Mouse (Mus musculus): Measurements from ENCODE around the gene Vwa3b. TPM values are rescaled to one million over a fixed set of nuclear protein-coding genes. Genes with fewer than 3 reads are reported as not detected.

Gene Vwa3b
- polyA plus RNA-seq, 1 experiment from 2014 or later = 1.5 TPM

DNA sequence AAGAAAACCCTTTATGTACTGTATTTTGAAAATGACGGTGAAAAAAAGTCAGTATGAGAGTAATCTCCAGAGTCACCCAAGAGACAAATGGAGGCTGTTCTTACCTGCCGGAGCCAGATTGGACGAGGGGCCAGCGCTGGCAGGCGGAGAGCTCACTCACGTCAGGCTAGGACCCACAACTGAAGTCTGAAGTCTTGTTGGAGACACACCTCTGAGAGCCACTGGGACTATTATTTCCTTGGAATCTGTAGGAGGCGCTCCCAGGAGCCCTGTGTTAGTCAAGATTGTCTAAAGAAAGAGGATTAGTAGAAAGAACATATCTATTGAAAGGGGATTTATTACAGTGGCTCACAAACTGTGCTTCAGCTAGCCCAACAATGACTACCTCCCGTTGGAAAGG lies 16.4 kb downstream of the Vwa3b start:
- Histone ChIP-seq H3K27ac (no peak overlapping the region), H3K9ac (no peak overlapping the region), H3K4me3 (no peak overlapping the region), H3K36me3 (no peaks in the 10 kb centered on the region), H3K4me1 (replicated peaks) (no peaks in the 10 kb centered on the region), H3K27me3 (no peaks in the 10 kb centered on the region), H3K4me2 (no peak overlapping the region), H3K9me3 (peaks cover 3% of the 10 kb centered on the region; the same call in 1 of the 2 replicates)
- WGBS = 90% methylated on average over 8 of the region's 8 CpGs
- no peak for ATAC-seq (ENCODE audit: low FRiP score)

DNA sequence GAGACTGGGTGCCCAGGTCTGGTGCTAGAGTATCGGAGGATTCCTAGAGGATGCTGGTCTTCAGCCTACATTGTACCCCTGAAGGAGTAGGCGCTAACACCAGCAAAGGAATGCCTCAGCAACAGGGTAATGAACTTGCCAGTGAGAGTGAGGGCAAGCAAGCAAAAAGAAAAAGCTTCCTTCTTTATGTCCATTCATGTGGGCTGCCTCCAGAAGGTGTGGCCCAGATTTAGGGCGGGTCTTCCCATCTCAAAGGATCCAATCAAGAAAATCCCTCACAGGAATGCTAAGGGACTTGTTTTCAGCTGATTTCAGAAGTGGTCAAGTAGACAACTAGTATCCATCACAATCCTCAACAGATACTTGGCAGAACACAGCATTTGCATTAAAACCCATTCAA lies 16.8 kb downstream of the Vwa3b start:
- no peaks in the 10 kb centered on the region for H3K27me3 ChIP-seq
- H3K4me2 ChIP-seq = no peak overlapping the region
- ATAC-seq (ENCODE audit: low FRiP score) = no peak
- H3K36me3 ChIP-seq = no peaks in the 10 kb centered on the region
- no peaks in the 10 kb centered on the region for H3K4me1 ChIP-seq (replicated peaks)
- peaks cover 6% of the 10 kb centered on the region; the same call in 1 of the 2 replicates for H3K9me3 ChIP-seq
- no peak overlapping the region for H3K9ac ChIP-seq
- H3K4me3 ChIP-seq = no peak overlapping the region
- 91% methylated on average over 3 of the region's 3 CpGs for WGBS
- no peak overlapping the region for H3K27ac ChIP-seq

- Histone ChIP-seq H3K4me2 (no peak overlapping the region), H3K9ac (no peak overlapping the region), H3K9me3 (peaks cover 6% of the 10 kb centered on the region; the same call in 1 of the 2 replicates), H3K27me3 (no peaks in the 10 kb centered on the region), H3K27ac (no peak overlapping the region), H3K4me3 (no peak overlapping the region), H3K4me1 (replicated peaks) (no peaks in the 10 kb centered on the region), H3K36me3 (no peaks in the 10 kb centered on the region)
- no peak for ATAC-seq (ENCODE audit: low FRiP score)
- WGBS = 69% methylated on average over 5 of the region's 5 CpGs
Measured at GRCm38 (mm10) chr1:37045472-37045871, 19.1 kb downstream of the Vwa3b start.

DNA sequence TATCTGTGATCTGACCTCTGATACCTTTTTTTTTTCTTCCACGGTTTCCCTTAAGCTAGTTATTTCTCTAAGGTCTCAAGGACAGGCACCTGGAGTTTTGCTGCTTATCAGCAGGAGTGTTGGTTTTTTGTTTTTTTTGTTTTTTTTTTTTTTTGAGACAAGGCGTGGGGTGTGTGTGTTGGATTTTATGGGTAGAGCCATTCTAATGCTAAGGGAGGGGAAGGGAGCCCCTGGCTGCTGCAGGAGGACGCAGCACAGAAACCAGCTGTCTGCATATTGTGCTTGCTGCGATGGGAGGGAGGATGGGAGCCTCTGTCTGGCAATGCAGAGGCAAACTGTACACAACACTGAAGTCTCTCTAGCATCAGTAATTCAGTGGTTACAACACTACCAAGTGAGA lies 22.8 kb downstream of the Vwa3b start:
- no peaks in the 10 kb centered on the region for H3K27me3 ChIP-seq
- H3K9me3 ChIP-seq = peaks cover 6% of the 10 kb centered on the region; the same call in 1 of the 2 replicates
- no peak overlapping the region for H3K4me2 ChIP-seq
- no peak for ATAC-seq (ENCODE audit: low FRiP score)
- H3K9ac ChIP-seq = no peak overlapping the region
- WGBS = 46% methylated on average over 4 of the region's 4 CpGs
- H3K4me3 ChIP-seq = no peak overlapping the region
- H3K36me3 ChIP-seq = no peaks in the 10 kb centered on the region
- H3K4me1 ChIP-seq (replicated peaks) = no peaks in the 10 kb centered on the region
- no peak overlapping the region for H3K27ac ChIP-seq

- no peak overlapping the region for H3K4me3 ChIP-seq
- 78% methylated on average over 4 of the region's 4 CpGs for WGBS
- no peak for ATAC-seq (ENCODE audit: low FRiP score)
Measured at GRCm38 (mm10) chr1:37053691-37054090, 27.3 kb downstream of the Vwa3b start.

GRCm38 (mm10) chr1:37056831-37057561 lies 30.6 kb downstream of the Vwa3b start:
- Histone ChIP-seq H3K4me3 (no peak overlapping the region), H3K36me3 (no peaks in the 10 kb centered on the region), H3K27ac (no peak overlapping the region), H3K27me3 (no peaks in the 10 kb centered on the region; the same call in 1 of the 2 replicates), H3K4me2 (no peak overlapping the region), H3K9me3 (no peaks in the 10 kb centered on the region), H3K9ac (no peak overlapping the region), H3K4me1 (replicated peaks) (no peaks in the 10 kb centered on the region)
- no peak for ATAC-seq (ENCODE audit: low FRiP score)
- WGBS = 84% methylated on average over 6 of the region's 6 CpGs

More at GRCm38 (mm10) chr1:37053691-37054090, 27.3 kb downstream of the Vwa3b start:
- H3K4me2 ChIP-seq = no peak overlapping the region
- H3K9ac ChIP-seq = no peak overlapping the region
- H3K9me3 ChIP-seq = no peaks in the 10 kb centered on the region
- no peaks in the 10 kb centered on the region for H3K36me3 ChIP-seq
- H3K4me1 ChIP-seq (replicated peaks) = no peaks in the 10 kb centered on the region
- no peak overlapping the region for H3K27ac ChIP-seq
- H3K27me3 ChIP-seq = no peaks in the 10 kb centered on the region; the same call in 1 of the 2 replicates

- Histone ChIP-seq H3K36me3 (no peaks in the 10 kb centered on the region), H3K4me3 (no peak overlapping the region), H3K27me3 (no peaks in the 10 kb centered on the region; the same call in 1 of the 2 replicates), H3K4me1 (replicated peaks) (0 out of 2 replicates have a peak, but pooled peaks cover 7% of the 10 kb centered on the region), H3K27ac (no peak overlapping the region), H3K9me3 (no peaks in the 10 kb centered on the region), H3K9ac (no peak overlapping the region), H3K4me2 (no peak overlapping the region)
- WGBS = 81% methylated on average over 5 of the region's 5 CpGs
- ATAC-seq (ENCODE audit: low FRiP score) = no peak
Measured at GRCm38 (mm10) chr1:37060856-37061255, 34.5 kb downstream of the Vwa3b start.

GRCm38 (mm10) chr1:37063053-37063452 lies 36.7 kb downstream of the Vwa3b start:
- no peak for ATAC-seq (ENCODE audit: low FRiP score)
- no peaks in the 10 kb centered on the region for H3K36me3 ChIP-seq
- 0 out of 2 replicates have a peak, but pooled peaks cover 7% of the 10 kb centered on the region for H3K4me1 ChIP-seq (replicated peaks)
- no peaks in the 10 kb centered on the region for H3K27me3 ChIP-seq
- WGBS = 85% methylated on average over 5 of the region's 5 CpGs
- no peak overlapping the region for H3K27ac ChIP-seq
- no peak overlapping the region for H3K9ac ChIP-seq
- no peaks in the 10 kb centered on the region for H3K9me3 ChIP-seq
- no peak overlapping the region for H3K4me3 ChIP-seq
- no peak overlapping the region for H3K4me2 ChIP-seq

DNA sequence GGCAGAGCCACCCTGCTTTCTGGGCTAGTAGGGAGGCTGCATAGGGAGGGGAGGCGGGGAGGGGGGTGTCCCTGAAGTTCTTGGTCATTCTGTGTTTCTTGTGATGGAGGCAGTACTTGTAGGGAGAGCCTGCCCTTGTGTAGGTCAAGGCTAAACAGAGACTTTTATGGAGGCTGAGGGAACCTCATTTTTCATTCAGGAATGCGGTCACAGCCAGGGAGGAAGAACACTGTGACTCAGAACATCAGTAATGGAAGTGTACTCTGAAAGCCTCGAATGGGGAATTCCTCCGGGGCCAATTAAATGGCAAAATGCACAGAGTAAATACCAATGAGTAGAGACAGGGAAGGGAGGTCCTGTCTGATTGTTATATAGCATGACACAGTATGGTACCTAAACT lies 37.4 kb downstream of the Vwa3b start:
- Histone ChIP-seq H3K4me2 (no peak overlapping the region), H3K4me3 (no peak overlapping the region), H3K27ac (no peak overlapping the region), H3K9me3 (no peaks in the 10 kb centered on the region), H3K36me3 (no peaks in the 10 kb centered on the region), H3K27me3 (no peaks in the 10 kb centered on the region), H3K4me1 (replicated peaks) (0 out of 2 replicates have a peak, but pooled peaks cover 7% of the 10 kb centered on the region), H3K9ac (no peak overlapping the region)
- no peak for ATAC-seq (ENCODE audit: low FRiP score)
- WGBS = 65% methylated on average over 4 of the region's 4 CpGs

DNA sequence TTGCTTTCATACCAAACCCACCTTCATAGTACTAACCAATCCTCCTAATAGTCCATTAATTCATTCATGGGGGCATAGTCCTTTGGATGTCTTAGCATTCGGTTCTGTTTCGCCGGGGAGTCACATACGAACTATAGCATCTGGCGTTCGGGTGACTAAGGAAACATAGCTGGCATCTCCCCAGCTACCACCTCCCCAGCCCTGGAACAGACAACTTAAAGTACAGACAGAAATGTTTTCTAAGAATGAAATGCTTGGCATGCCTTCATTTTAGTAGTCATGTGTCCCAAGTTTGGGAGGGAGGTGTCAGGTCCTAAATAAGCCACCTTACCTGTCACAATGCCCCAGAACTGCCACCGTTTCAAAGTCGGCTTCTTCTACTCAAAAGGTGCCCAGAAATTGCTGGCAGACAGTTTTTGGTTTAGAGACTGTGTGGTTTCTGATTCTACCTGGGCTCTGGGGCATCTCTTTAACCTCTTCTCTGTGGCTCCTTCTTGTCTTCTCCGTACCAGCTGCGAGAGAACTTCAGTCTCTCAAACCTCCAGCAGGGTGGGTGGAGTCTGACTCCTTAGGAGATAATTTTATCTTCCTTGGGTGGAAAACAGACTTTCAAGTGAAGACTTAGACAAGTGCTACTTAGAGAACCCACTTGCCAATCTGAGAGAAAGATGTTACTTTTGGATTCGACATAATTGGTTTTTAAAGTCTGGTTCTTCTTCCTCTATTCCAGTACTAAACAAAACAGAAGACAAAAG lies 39.4 kb downstream of the Vwa3b start:
- no peak overlapping the region for H3K4me2 ChIP-seq
- H3K27ac ChIP-seq = no peak overlapping the region
- no peak overlapping the region for H3K4me3 ChIP-seq
- no peaks in the 10 kb centered on the region for H3K9me3 ChIP-seq
- no peak for ATAC-seq (ENCODE audit: low FRiP score)
- H3K4me1 ChIP-seq (replicated peaks) = 0 out of 2 replicates have a peak, but pooled peaks cover 7% of the 10 kb centered on the region
- WGBS = 91% methylated on average over 11 of the region's 11 CpGs
- no peaks in the 10 kb centered on the region for H3K27me3 ChIP-seq
- no peaks in the 10 kb centered on the region for H3K36me3 ChIP-seq
- H3K9ac ChIP-seq = no peak overlapping the region

DNA sequence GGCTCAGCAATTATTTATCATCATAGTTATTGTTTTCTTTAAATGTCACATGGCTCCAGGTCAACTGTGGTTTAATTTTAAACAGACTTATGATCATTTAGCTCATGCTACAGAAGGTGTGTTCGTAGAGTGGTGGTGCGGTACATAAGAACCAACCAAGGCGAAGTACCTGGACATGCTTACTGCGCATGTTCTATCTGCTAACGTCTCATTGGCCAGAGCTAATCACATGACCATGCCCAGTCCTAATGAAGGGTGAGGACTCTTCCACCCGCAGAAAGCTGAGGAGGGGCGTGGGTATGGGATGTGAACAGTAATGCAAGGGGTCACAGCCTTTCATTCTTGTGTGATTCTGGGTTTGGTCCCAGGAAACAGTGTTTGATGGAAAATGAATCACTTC lies 49.4 kb downstream of the Vwa3b start:
- Histone ChIP-seq H3K36me3 (no peaks in the 10 kb centered on the region), H3K4me2 (no peak overlapping the region), H3K27ac (no peak overlapping the region), H3K4me1 (replicated peaks) (no peaks in the 10 kb centered on the region), H3K9ac (no peak overlapping the region), H3K9me3 (no peaks in the 10 kb centered on the region), H3K27me3 (no peaks in the 10 kb centered on the region), H3K4me3 (no peak overlapping the region)
- no peak for ATAC-seq (ENCODE audit: low FRiP score)
- 96% methylated on average over 7 of the region's 7 CpGs for WGBS

DNA sequence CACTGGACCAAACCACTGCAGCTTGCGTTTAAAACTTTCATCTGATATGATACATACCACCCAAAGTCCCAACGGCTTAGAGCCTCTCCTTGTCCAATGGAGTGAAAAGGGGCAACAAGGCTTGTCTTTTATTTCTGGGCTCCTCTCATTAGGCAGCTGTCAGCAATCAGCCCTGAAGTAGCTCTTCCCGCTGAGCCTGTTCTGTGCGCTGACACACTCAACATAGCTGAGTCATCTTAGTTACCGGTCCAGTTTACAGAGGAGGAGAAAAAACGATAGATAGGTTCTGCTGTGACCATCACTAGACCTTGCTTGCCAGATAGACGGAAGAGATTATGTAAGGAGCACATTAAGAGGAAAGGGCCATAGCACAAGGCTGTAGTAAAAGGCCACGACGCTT lies 50.9 kb downstream of the Vwa3b start:
- H3K36me3 ChIP-seq = no peaks in the 10 kb centered on the region
- no peak for ATAC-seq (ENCODE audit: low FRiP score)
- WGBS = 82% methylated on average over 9 of the region's 9 CpGs
- no peak overlapping the region for H3K4me3 ChIP-seq
- H3K9me3 ChIP-seq = no peaks in the 10 kb centered on the region
- H3K27ac ChIP-seq = no peak overlapping the region
- no peak overlapping the region for H3K9ac ChIP-seq
- peaks cover 8% of the 10 kb centered on the region; the same call in 1 of the 2 replicates for H3K4me1 ChIP-seq (replicated peaks)
- no peak overlapping the region for H3K4me2 ChIP-seq
- H3K27me3 ChIP-seq = no peaks in the 10 kb centered on the region

Data from hindbrain, embryonic 13.5 days (tissue).